Mouse (Mus musculus) cortical plate, adult 2 months (tissue): Measurements from ENCODE around the gene Gimap5.

ENCODE experiments used
- CTCF ChIP-seq: fragments of 200-500 bp; IDR thresholded peaks from 2 replicates; pipeline ENCODE4 v1.5.1; 2011; ENCODE audit warnings: mild to moderate bottlenecking, control low read depth, low read length; ENCODE audit not compliant: insufficient read depth; ENCODE audit errors: extremely low read depth
- POLR2A ChIP-seq: fragments of 200-500 bp; IDR thresholded peaks from 2 replicates; pipeline ENCODE4 v1.6.1; 2011; ENCODE audit warnings: mild to moderate bottlenecking, low read length, control low read depth; ENCODE audit not compliant: insufficient read depth; ENCODE audit errors: extremely low read depth

- TF ChIP-seq CTCF = no peak
- TF ChIP-seq POLR2A = no peak
These were observed 38.4 kb downstream of the Gimap5 start for GRCm38 (mm10) chr6:48784406-48784805.
